Mouse (Mus musculus) midbrain, postnatal 0 days (tissue): Measurements from ENCODE around the gene Cd7. TPM values are rescaled to one million over a fixed set of nuclear protein-coding genes. Genes with fewer than 3 reads are reported as not detected.
A peak's percentile ranks its signal among the peaks of the same experiment; 100 is the strongest.

Experiments
- ATAC-seq: fragments of 200-750 bp; cut with Nextera tagmentation; 2 replicates; pipeline ENCODE4 v1.8.0; 2017; ENCODE audit warnings: moderate number of reproducible peaks, mild to moderate bottlenecking, moderate TSS enrichment, moderate library complexity; ENCODE audit not compliant: low FRiP score
- DNase-seq: peaks from one replicate; pipeline ENCODE4 v3.0.0-alpha.2; 2015; ENCODE audit warnings: low spot score
- H3K27ac ChIP-seq: fragments of 300-500 bp; sonication (generic); 2 replicates; pipeline ENCODE4 v1.5.1; 2014; ENCODE audit warnings: low read depth, mild to moderate bottlenecking, low read length, mixed read lengths
- H3K27me3 ChIP-seq: fragments of 300-500 bp; sonication (generic); 2 replicates; pipeline ENCODE4 v1.6.1; 2014; ENCODE audit warnings: low read length, control low read depth, mixed read lengths; ENCODE audit not compliant: insufficient read depth
- H3K36me3 ChIP-seq: fragments of 300-500 bp; sonication (generic); 2 replicates; pipeline ENCODE4 v1.6.1; 2014; ENCODE audit warnings: low read length, control low read depth, mixed read lengths; ENCODE audit not compliant: insufficient read depth
- H3K4me1 ChIP-seq: fragments of 300-500 bp; sonication (generic); 2 replicates; pipeline ENCODE4 v1.6.1; 2014; ENCODE audit warnings: mild to moderate bottlenecking, control low read depth, antibody characterized with exemption, low read length, mixed read lengths; ENCODE audit not compliant: insufficient read depth
- H3K4me2 ChIP-seq: fragments of 300-500 bp; sonication (generic); 2 replicates; pipeline ENCODE4 v1.6.1; 2014; ENCODE audit warnings: low read depth, mild to moderate bottlenecking, low read length, mixed read lengths; ENCODE audit not compliant: poor library complexity, severe bottlenecking
- H3K4me3 ChIP-seq: fragments of 300-500 bp; sonication (generic); 2 replicates; pipeline ENCODE4 v1.5.1; 2014; ENCODE audit warnings: low read depth, mild to moderate bottlenecking, low read length, moderate library complexity
- H3K9ac ChIP-seq: fragments of 300-500 bp; sonication (generic); replicated peaks from 2 replicates; pipeline ENCODE4 v1.6.1; 2014; ENCODE audit warnings: mild to moderate bottlenecking, low read length, moderate library complexity, mixed read lengths; ENCODE audit not compliant: poor library complexity, severe bottlenecking
- H3K9me3 ChIP-seq: fragments of 300-500 bp; sonication (generic); 2 replicates; pipeline ENCODE4 v1.6.1; 2016; ENCODE audit warnings: low read length, control low read depth
- CTCF ChIP-seq: IDR thresholded peaks from 2 replicates; pipeline ENCODE4 v1.5.1; 2016; ENCODE audit warnings: antibody characterized with exemption, mild to moderate bottlenecking
- WGBS: fragments of 180-500 bp; shearing (Covaris S2); extraction: QIAGEN DNeasy Blood & Tissue Kit; methylation state at CpG from one replicate; pipeline ENCODE4 v1.1.7; 2014; 5-methylcytosine and 5-hydroxymethylcytosine counted together
- polyA plus RNA-seq: library from polyadenylated mRNA; unstranded; fragments of >200 nt; fragmentation: Nextera tagmentation; extraction: Ambion mirVana; gene quantifications from 2 replicates; pipeline ENCODE4 v1.2.1, GENCODE M21; 2015
- total RNA-seq: library from RNA; depleted of rRNA; stranded (reverse); fragments of >200 nt; gene quantifications from 2 replicates; pipeline ENCODE4 v1.2.3, GENCODE M21; 2014

Cd7 gene
- total and polyA plus RNA-seq, 2 experiments from 2014 or later = not detected

GRCm38 (mm10) chr11:121010044-121010755, 29.0 kb downstream of the Cd7 start:
- Histone ChIP-seq H3K9me3 (no peaks in the 10 kb centered on the region), H3K4me1 (no peaks in the 10 kb centered on the region), H3K4me3 (no peak overlapping the region), H3K4me2 (no peak overlapping the region), H3K27me3 (no peaks in the 10 kb centered on the region), H3K36me3 (no peaks in the 10 kb centered on the region), H3K27ac (no peak overlapping the region), H3K9ac (no peak overlapping the region)
- DNase-seq (no peak), ATAC-seq (no peak)
- no peak for TF ChIP-seq CTCF
- WGBS = 99% methylated on average over 3 of the region's 3 CpGs

DNA sequence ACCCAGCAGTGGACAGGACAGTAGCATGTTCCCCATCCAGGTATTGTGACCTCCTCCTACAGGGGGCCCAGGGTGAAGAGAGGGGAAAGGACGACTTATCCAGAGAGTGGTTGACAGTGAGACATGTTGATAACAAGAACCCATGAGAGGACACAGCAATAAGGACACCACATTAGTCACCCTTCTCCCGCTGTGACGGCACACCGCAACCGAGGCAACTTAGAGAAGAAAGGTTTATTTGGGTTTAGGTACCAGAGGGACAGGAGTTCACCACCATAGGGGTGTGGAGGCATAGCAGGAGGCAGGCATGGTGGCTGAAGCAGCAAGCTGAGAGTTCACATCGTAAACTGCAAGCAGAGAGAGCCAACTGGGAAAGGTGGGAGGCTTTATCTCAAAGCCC, 33.0 kb downstream of the Cd7 start:
- Histone ChIP-seq H3K27ac (no peak overlapping the region), H3K9ac (no peak overlapping the region), H3K4me3 (no peak overlapping the region), H3K27me3 (no peaks in the 10 kb centered on the region), H3K4me1 (no peaks in the 10 kb centered on the region), H3K9me3 (no peaks in the 10 kb centered on the region), H3K4me2 (no peak overlapping the region), H3K36me3 (no peaks in the 10 kb centered on the region)
- WGBS = 77% methylated on average over 6 of the region's 6 CpGs
- DNase-seq (no peak), ATAC-seq (no peak)
- TF ChIP-seq CTCF = no peak

- H3K4me2 ChIP-seq = no peak overlapping the region
- H3K27ac ChIP-seq = no peak overlapping the region
- no peak overlapping the region for H3K9ac ChIP-seq
- DNase-seq = no peak
- H3K36me3 ChIP-seq = no peaks in the 10 kb centered on the region
- no peak for ATAC-seq
- WGBS = 58% methylated on average over 5 of the region's 5 CpGs
- H3K4me1 ChIP-seq = no peaks in the 10 kb centered on the region
- TF ChIP-seq CTCF = no peak
- H3K9me3 ChIP-seq = no peaks in the 10 kb centered on the region
- H3K4me3 ChIP-seq = no peak overlapping the region
- no peaks in the 10 kb centered on the region for H3K27me3 ChIP-seq
Observed at GRCm38 (mm10) chr11:121004281-121004680, 34.9 kb downstream of the Cd7 start.

DNA sequence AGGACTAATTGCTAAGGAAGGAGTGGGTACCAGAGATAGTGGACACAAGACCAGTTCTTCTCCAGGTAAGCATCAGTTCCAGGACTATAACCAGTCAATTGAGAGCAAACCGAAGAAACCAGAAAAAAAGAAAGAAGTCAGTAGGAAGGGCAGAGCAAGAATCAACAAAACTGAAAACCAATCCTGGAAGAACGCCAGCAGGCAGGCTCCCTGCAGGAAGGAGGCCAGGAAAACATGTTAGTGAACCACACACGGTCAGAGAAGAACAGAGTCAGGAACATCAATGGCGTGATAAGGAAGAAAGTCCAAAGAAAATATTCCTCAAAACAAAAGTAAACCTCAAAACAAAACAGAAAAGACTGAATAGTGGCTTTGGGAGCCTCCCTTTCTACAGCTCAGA, 37.3 kb downstream of the Cd7 start:
- no peak for TF ChIP-seq CTCF
- no peaks in the 10 kb centered on the region for H3K36me3 ChIP-seq
- WGBS = 67% methylated on average over 4 of the region's 4 CpGs
- no peak overlapping the region for H3K4me3 ChIP-seq
- H3K9ac ChIP-seq = no peak overlapping the region
- no peaks in the 10 kb centered on the region for H3K27me3 ChIP-seq
- H3K9me3 ChIP-seq = no peaks in the 10 kb centered on the region
- H3K4me1 ChIP-seq = no peaks in the 10 kb centered on the region
- ATAC-seq (no peak), DNase-seq (peak; percentile 14)
- H3K27ac ChIP-seq = no peak overlapping the region
- H3K4me2 ChIP-seq = no peak overlapping the region

GRCm38 (mm10) chr11:120994741-120995140, 44.5 kb downstream of the Cd7 start:
- Histone ChIP-seq H3K9me3 (no peaks in the 10 kb centered on the region), H3K27ac (no peak overlapping the region), H3K9ac (no peak overlapping the region), H3K4me2 (no peak overlapping the region), H3K27me3 (no peaks in the 10 kb centered on the region), H3K4me3 (no peak overlapping the region), H3K36me3 (no peaks in the 10 kb centered on the region), H3K4me1 (peaks cover 13% of the 10 kb centered on the region)
- ATAC-seq (no peak), DNase-seq (no peak)
- TF ChIP-seq CTCF = no peak
- 94% methylated on average over 6 of the region's 6 CpGs for WGBS

DNA sequence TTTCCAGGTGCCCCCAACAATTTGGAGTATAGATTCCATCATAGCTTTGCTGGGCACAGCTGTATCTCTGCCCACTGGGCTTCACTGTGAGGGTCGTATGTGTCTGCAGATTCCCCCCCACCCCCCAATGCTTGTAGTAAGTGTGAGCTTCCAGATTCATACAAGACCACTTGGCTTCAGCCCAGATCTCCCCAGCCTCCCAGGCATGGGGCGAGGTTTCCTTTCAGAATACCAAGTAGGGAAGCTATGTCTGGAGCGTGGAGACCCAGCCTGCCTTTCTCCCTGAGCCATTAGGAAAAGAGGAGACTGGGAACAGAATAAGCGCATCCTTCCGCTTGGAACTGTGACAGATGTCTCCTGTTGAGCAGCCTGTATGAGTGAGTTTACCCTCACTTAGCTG, 45.6 kb downstream of the Cd7 start:
- DNase-seq (peak; percentile 43), ATAC-seq (no peak)
- H3K36me3 ChIP-seq = no peaks in the 10 kb centered on the region
- no peak overlapping the region for H3K4me2 ChIP-seq
- no peak for TF ChIP-seq CTCF
- H3K4me1 ChIP-seq = peaks cover 21% of the 10 kb centered on the region
- H3K9ac ChIP-seq = no peak overlapping the region
- WGBS = 62% methylated on average over 5 of the region's 5 CpGs
- H3K9me3 ChIP-seq = no peaks in the 10 kb centered on the region
- no peak overlapping the region for H3K27ac ChIP-seq
- no peaks in the 10 kb centered on the region for H3K27me3 ChIP-seq
- no peak overlapping the region for H3K4me3 ChIP-seq
